Mouse (Mus musculus) midbrain, embryonic 11.5 days (tissue): ENCODE results near the gene Arl15. TPM values are rescaled to one million over a fixed set of nuclear protein-coding genes. Genes with fewer than 3 reads are reported as not detected.

Experiments used
- ATAC-seq: fragments of 200-750 bp; cut with Nextera tagmentation; 2 replicates; pipeline ENCODE4 v1.8.0; 2017; ENCODE audit warnings: moderate TSS enrichment, moderate library complexity; ENCODE audit not compliant: low FRiP score
- DNase-seq: peaks from one replicate; pipeline ENCODE4 v3.0.0; 2015; ENCODE audit warnings: low spot score; ENCODE audit errors: missing footprints
- H3K27ac ChIP-seq: fragments of 300-500 bp; sonication (generic); 2 replicates; pipeline ENCODE4 v1.5.1; 2014; ENCODE audit warnings: low read depth, low read length
- H3K27me3 ChIP-seq: fragments of 300-500 bp; sonication (generic); 2 replicates; pipeline ENCODE4 v1.6.1; 2014; ENCODE audit warnings: mild to moderate bottlenecking, low read length, moderate library complexity, mixed read lengths; ENCODE audit not compliant: control insufficient read depth, insufficient read depth
- H3K36me3 ChIP-seq: fragments of 300-500 bp; sonication (generic); 2 replicates; pipeline ENCODE4 v1.6.1; 2014; ENCODE audit warnings: mild to moderate bottlenecking, low read length, moderate library complexity, mixed read lengths; ENCODE audit not compliant: control insufficient read depth, insufficient read depth
- H3K4me1 ChIP-seq: fragments of 300-500 bp; sonication (generic); 2 replicates; pipeline ENCODE4 v1.6.1; 2014; ENCODE audit warnings: low read length; ENCODE audit not compliant: control insufficient read depth, insufficient read depth
- H3K4me2 ChIP-seq: fragments of 300-500 bp; sonication (generic); 2 replicates; pipeline ENCODE4 v1.6.1; 2014; ENCODE audit warnings: mild to moderate bottlenecking, moderate library complexity
- H3K4me3 ChIP-seq: fragments of 300-500 bp; sonication (generic); 2 replicates; pipeline ENCODE4 v1.5.1; 2014; ENCODE audit warnings: low read depth, low read length
- H3K9ac ChIP-seq: fragments of 300-500 bp; sonication (generic); 2 replicates; pipeline ENCODE4 v1.6.1; 2014; ENCODE audit warnings: low read length
- H3K9me3 ChIP-seq: fragments of 300-500 bp; sonication (generic); 2 replicates; pipeline ENCODE4 v1.6.1; 2016; ENCODE audit warnings: low read length; ENCODE audit not compliant: control insufficient read depth
- whole genome bisulfite sequencing: fragments of 180-500 bp; shearing (Covaris S2); extraction: QIAGEN DNeasy Blood & Tissue Kit; methylation state at CpG from one replicate; pipeline ENCODE4 v1.1.7; 2014; 5-methylcytosine and 5-hydroxymethylcytosine counted together
- polyA plus RNA-seq: library from polyadenylated mRNA; unstranded; fragments of >200 nt; fragmentation: Nextera tagmentation; extraction: Ambion mirVana; gene quantifications from 2 replicates; pipeline ENCODE4 v1.2.1, GENCODE M21; 2014

The Arl15 gene
- polyA plus RNA-seq, 1 experiment from 2014 or later: 13.6 TPM

DNA sequence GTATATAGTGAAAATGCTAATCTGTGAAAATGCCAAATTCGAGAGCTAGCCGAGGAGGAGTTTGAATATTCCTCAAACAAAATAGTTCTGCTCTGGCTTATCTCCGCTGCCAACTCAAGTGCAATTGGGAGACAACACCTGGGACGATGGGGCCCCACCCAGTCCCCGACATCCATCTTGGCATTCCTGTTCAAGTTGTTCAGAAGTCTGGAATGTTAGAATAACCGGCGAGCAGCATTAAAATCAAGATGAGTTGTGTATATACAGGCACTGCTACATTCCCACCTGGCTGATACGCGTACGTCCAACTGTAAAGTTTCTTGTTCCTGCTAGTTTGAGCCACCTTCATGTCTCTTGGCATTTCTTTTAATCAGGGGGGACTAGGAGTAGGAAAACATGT is 209.2 kb downstream of the Arl15 start:
- DNase-seq (no peak), ATAC-seq (no peak)
- no peaks in the 10 kb centered on the region for H3K27me3 ChIP-seq
- H3K27ac ChIP-seq: no peak overlapping the region
- no peak overlapping the region for H3K9ac ChIP-seq
- no peaks in the 10 kb centered on the region for H3K36me3 ChIP-seq
- H3K9me3 ChIP-seq: no peaks in the 10 kb centered on the region
- H3K4me3 ChIP-seq: no peak overlapping the region
- no peaks in the 10 kb centered on the region for H3K4me1 ChIP-seq
- no peak overlapping the region for H3K4me2 ChIP-seq
- WGBS: 95% methylated on average over 10 of the region's 10 CpGs

DNA sequence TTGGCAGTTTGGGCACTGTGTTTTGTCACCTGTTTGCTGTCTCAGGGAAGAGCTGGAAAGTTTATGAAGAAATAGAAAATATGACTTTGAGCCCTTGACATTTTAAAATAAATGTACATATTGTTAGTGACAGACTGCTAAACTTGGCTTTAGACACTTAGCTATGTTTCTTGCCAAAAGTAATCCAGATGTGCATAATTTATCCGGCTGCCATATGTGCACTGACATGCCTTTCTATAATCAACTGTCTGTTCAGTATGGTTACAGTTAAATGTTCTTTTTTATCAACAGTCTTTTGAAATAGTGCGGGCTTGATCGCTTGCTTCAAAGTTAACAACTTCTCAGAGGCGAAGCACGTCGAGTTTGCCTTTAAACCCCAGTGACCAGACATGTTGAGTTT is 209.9 kb downstream of the Arl15 start:
- no peak for ATAC-seq
- 90% methylated on average over 6 of the region's 6 CpGs for WGBS
- H3K4me3 ChIP-seq: no peak overlapping the region

DNA sequence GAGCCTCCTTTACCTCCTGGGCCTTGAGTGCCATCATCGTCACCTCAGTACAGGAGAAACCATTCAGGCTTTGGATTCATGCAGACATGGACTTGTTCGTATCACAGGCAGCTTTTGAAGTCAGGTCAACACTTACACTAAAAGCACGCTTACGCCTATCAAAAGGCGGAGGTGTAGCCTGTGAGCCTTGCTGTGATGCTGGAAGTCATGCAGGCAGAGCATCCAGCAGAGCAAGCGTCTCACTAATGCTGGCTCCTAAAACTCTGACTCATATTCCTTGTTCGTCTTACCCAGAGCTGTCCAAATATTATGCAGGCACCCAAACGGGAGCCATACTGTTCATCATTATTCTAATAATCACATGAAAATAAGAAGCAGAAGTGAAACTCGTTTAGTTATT is 215.5 kb downstream of the Arl15 start:
- H3K4me1 ChIP-seq: no peaks in the 10 kb centered on the region; the same call in 1 of the 2 replicates
- no peak overlapping the region for H3K9ac ChIP-seq
- H3K4me2 ChIP-seq: no peak overlapping the region
- no peaks in the 10 kb centered on the region for H3K27me3 ChIP-seq
- DNase-seq (no peak), ATAC-seq (no peak)
- H3K9me3 ChIP-seq: no peaks in the 10 kb centered on the region
- WGBS: 87% methylated on average over 9 of the region's 9 CpGs
- no peak overlapping the region for H3K4me3 ChIP-seq
- no peaks in the 10 kb centered on the region for H3K36me3 ChIP-seq
- H3K27ac ChIP-seq: no peak overlapping the region

More for the DNA sequence above, 209.9 kb downstream of the Arl15 start:
- no peak for DNase-seq
- H3K4me2 ChIP-seq: no peak overlapping the region
- no peaks in the 10 kb centered on the region for H3K4me1 ChIP-seq
- no peak overlapping the region for H3K9ac ChIP-seq
- H3K27ac ChIP-seq: no peak overlapping the region
- no peaks in the 10 kb centered on the region for H3K27me3 ChIP-seq
- no peaks in the 10 kb centered on the region for H3K9me3 ChIP-seq
- no peaks in the 10 kb centered on the region for H3K36me3 ChIP-seq

DNA sequence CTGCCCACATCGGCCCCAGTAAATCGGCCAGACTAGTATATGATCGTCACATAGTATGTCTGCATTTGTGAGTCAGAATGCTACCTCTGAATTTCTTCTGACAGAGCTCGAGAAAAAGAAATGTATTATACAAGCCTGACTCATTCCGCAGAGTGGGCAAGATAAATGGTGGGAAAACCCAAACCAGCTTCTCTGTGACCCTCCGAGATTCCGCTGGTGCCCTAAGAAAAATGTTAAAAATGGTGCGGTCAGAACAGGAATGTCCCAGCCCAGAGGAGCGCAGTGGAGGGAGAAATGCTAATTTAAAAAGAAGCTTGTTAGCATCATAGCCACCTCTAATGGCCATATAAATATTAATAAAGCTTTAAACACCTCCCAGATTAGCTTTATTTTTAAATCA is 216.2 kb downstream of the Arl15 start:
- H3K27me3 ChIP-seq: no peaks in the 10 kb centered on the region
- no peak for DNase-seq
- H3K4me1 ChIP-seq: no peaks in the 10 kb centered on the region; the same call in 1 of the 2 replicates
- no peak overlapping the region for H3K27ac ChIP-seq
- ATAC-seq: no peak
- no peak overlapping the region for H3K9ac ChIP-seq
- WGBS: 91% methylated on average over 9 of the region's 9 CpGs
- no peaks in the 10 kb centered on the region for H3K36me3 ChIP-seq
- no peaks in the 10 kb centered on the region for H3K9me3 ChIP-seq
- no peak overlapping the region for H3K4me3 ChIP-seq
- no peak overlapping the region for H3K4me2 ChIP-seq

DNA sequence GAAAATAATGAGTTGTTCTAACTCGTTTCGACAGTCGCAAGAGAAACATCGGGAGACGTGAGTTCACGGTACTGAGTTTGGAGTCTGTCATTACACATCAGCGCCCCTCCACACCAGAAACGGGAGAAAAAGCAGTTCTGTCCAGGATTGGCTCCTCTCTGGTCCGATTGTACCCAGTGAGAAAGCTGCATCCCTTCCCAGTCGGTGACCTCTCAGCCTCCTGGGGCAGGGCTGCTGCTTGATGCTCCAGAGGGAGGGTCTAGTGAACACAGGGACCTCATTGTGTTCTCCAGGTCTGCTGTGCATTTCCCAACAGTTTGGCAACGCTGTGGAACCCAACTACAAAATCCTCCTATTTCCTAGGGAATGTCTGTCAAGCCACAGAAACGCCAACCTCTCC is 216.7 kb downstream of the Arl15 start:
- DNase-seq: no peak
- H3K4me3 ChIP-seq: no peak overlapping the region
- 66% methylated on average over 12 of the region's 12 CpGs for WGBS
- no peak overlapping the region for H3K9ac ChIP-seq
- no peak overlapping the region for H3K4me2 ChIP-seq
- no peaks in the 10 kb centered on the region for H3K9me3 ChIP-seq
- H3K27ac ChIP-seq: no peak overlapping the region
- no peaks in the 10 kb centered on the region for H3K27me3 ChIP-seq
- peak; percentile 67; the same call in 1 of the 2 replicates for ATAC-seq
- no peaks in the 10 kb centered on the region; the same call in 1 of the 2 replicates for H3K4me1 ChIP-seq
- H3K36me3 ChIP-seq: no peaks in the 10 kb centered on the region

DNA sequence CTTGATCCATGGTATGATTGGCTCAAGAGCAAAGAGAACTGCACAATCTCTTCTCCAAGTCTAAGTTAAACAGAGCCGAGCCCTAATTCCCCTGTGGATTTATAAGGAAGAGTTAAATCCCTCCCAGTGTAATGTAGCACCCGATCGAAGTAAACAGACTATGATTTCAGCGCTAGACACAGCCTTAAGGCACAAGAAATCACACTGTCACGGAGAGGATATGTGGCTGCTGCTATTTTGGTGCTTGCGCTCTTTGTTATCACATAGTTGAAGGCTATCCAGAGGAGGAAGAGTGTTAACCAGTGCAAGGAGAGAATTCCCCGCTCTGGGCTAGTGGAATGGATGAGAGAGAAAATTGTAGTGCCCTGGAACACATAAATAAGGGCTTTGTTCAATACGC is 223.6 kb downstream of the Arl15 start:
- ATAC-seq (no peak), DNase-seq (no peak)
- Histone ChIP-seq H3K36me3 (no peaks in the 10 kb centered on the region), H3K27ac (no peak overlapping the region), H3K4me2 (no peak overlapping the region), H3K4me3 (no peak overlapping the region), H3K9me3 (no peaks in the 10 kb centered on the region), H3K27me3 (no peaks in the 10 kb centered on the region), H3K9ac (no peak overlapping the region), H3K4me1 (no peaks in the 10 kb centered on the region)
- WGBS: 87% methylated on average over 8 of the region's 8 CpGs

DNA sequence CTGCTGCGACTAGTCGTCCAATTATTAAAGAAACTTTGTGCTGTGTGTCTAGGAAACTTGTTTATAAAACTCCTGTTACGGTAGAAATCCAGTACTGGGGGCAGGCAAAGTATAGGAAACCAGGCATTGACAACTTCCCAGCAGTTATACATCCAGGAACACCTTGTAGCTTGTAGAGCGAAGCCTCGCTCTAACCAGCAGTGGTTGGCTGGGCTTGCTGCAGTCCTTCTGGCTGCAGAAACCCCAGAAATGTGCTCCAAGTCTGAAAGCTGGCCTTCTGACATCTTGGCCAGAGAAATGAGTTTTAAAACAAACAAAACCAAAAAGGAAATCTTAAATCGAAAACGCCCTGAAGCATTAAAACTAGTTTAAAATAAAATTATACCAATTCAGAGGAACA is 229.2 kb downstream of the Arl15 start:
- Histone ChIP-seq H3K4me1 (no peaks in the 10 kb centered on the region), H3K4me2 (no peak overlapping the region), H3K9ac (no peak overlapping the region), H3K27ac (no peak overlapping the region), H3K4me3 (no peak overlapping the region), H3K27me3 (no peaks in the 10 kb centered on the region), H3K9me3 (no peaks in the 10 kb centered on the region), H3K36me3 (no peaks in the 10 kb centered on the region)
- no peak for DNase-seq
- no peak for ATAC-seq
- WGBS: 93% methylated on average over 7 of the region's 7 CpGs

DNA sequence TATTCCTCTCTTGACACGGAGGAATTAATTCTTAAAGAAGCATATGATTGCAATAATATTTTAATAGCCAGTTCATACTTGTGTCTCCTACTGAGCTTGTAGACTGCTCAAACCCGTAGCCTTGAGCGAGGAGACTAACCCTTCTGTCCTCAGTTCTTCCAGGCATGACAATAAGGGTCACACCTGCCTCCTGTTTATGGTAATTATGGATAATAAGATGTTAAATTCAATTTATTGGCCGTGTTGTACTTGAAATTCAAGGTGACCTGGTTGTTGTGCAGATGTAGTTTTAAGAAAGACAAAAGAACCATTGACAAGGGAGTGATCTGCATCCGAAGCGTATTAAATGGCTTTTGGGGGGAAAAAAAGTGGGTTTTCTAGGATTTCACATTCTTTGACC is 232.0 kb downstream of the Arl15 start:
- H3K27ac ChIP-seq: no peak overlapping the region
- 79% methylated on average over 6 of the region's 6 CpGs for WGBS
- H3K9ac ChIP-seq: no peak overlapping the region
- H3K36me3 ChIP-seq: no peaks in the 10 kb centered on the region
- H3K9me3 ChIP-seq: no peaks in the 10 kb centered on the region
- H3K27me3 ChIP-seq: no peaks in the 10 kb centered on the region
- no peak overlapping the region for H3K4me2 ChIP-seq
- no peaks in the 10 kb centered on the region for H3K4me1 ChIP-seq
- no peak overlapping the region for H3K4me3 ChIP-seq
- no peak for ATAC-seq
- DNase-seq: peak; percentile 2

DNA sequence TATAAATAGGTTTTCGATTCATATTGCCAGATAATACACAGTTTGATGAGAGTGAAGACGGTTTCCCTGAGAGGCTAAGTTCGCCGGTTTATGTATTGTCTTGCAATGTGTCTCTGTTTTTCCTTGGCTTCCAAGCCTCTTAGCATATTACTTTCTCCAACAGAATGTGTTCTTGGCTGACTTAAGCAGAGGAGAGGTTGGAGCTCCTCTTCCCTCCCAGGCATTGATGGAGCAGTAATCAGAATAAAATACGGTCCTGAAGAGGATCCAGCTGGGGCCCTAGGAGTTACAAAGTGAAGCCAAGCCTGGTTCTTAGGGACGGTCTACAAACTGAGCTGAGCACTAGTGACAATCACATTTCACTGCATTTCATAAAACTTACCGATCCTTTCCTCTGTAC is 232.4 kb downstream of the Arl15 start:
- WGBS: 87% methylated on average over 7 of the region's 7 CpGs
- Histone ChIP-seq H3K9ac (no peak overlapping the region), H3K9me3 (no peaks in the 10 kb centered on the region), H3K4me1 (no peaks in the 10 kb centered on the region), H3K27me3 (no peaks in the 10 kb centered on the region), H3K36me3 (no peaks in the 10 kb centered on the region), H3K4me2 (no peak overlapping the region), H3K27ac (no peak overlapping the region), H3K4me3 (no peak overlapping the region)
- peak; percentile 21 for DNase-seq
- ATAC-seq: no peak

DNA sequence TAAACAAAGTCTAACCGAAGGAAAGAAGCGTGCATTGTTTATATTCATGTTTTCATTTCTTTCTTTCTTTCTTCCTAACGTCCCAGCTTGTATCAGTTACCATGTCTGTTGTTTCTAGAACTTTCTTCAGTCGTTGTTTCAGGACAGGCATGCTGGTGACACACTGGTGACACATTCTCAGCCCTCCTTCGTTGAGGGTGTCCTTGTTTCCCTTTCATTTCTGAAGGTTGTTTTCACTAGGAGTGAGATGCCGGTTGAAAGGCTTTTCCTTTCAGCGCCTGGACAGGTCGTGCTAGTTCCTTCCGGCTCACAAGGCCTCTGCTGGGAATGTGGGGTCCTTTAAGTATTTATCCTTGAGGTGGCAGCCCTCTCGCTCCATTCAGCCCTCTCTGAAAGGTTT is 253.8 kb downstream of the Arl15 start:
- ATAC-seq (no peak), DNase-seq (peak; percentile 83)
- Histone ChIP-seq H3K4me2 (no peak overlapping the region), H3K4me1 (peaks cover 35% of the 10 kb centered on the region), H3K9ac (no peak overlapping the region), H3K9me3 (no peaks in the 10 kb centered on the region), H3K27ac (no peak overlapping the region), H3K4me3 (no peak overlapping the region), H3K27me3 (no peaks in the 10 kb centered on the region), H3K36me3 (no peaks in the 10 kb centered on the region)
- WGBS: 44% methylated on average over 10 of the region's 10 CpGs
